Mouse (Mus musculus): ENCODE data around the gene Rfk. TPM values are rescaled to one million over a fixed set of nuclear protein-coding genes. Genes with fewer than 3 reads are reported as not detected.

The Rfk gene
- total and polyA plus RNA-seq, 3 experiments: 14.7 to 51.8 (median 34.2) TPM

DNA sequence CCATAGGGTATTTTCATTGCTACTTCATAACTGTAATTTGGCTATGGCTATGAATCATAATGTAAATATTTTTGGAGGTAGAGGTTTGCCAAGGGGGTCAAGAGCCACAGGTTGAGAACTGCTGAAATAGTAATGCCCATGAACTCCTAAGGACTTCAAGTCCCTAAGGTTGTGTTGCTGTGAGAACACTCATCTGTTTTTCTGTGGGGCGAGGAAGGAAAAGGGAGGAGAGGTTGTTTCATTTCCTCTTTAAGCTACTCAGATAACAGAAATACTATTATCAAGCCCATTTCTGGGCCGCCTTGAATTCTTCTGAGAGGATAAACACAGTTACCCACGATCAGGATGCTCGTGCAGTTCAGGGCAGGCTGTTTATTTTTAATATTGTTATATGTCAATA, 3.0 kb downstream of the Rfk start:
- no peak for TF ChIP-seq PAX5 (IDR thresholded peaks at IDR 0.05; ENCODE audit: low read length)
- no peak for TF ChIP-seq KAT2A (IDR thresholded peaks at IDR 0.05; ENCODE audit: insufficient replicate concordance, low read length)
- TF ChIP-seq SIN3A (IDR thresholded peaks at IDR 0.05; ENCODE audit: low read length): no peak
- no peak for TF ChIP-seq ZKSCAN1 (IDR thresholded peaks at IDR 0.05; ENCODE audit: borderline replicate concordance, low read depth, low read length)
- TF ChIP-seq USF1 (IDR thresholded peaks at IDR 0.05; ENCODE audit: low read depth, low read length): no peak
- no peak for TF ChIP-seq ETS1 (conservative IDR thresholded peaks at IDR 0.05; ENCODE audit: low read depth, low read length)
- TF ChIP-seq USF2 (conservative IDR thresholded peaks at IDR 0.05; ENCODE audit: low read depth, low read length): no peak
- TF ChIP-seq RCOR1 (conservative IDR thresholded peaks at IDR 0.05; ENCODE audit: low read depth, low read length): no peak
- TF ChIP-seq TBP (conservative IDR thresholded peaks at IDR 0.05; ENCODE audit: low read depth, low read length): no peak
- Histone ChIP-seq H3K27me3 (replicated peaks) (no peaks in the 10 kb centered on the region), H3K9me3 (replicated peaks; ENCODE audit: low read length) (no peaks in the 10 kb centered on the region), H3K4me2 (ENCODE audit: insufficient read depth, low read depth, poor library complexity, severe bottlenecking) (no peak overlapping the region), H3K9ac (ENCODE audit: insufficient read depth, low read depth) (no peak overlapping the region), H3K79me2 (replicated peaks; ENCODE audit: control insufficient read depth, extremely low read depth, insufficient read depth, poor library complexity, severe bottlenecking) (no peaks in the 10 kb centered on the region), H3K4me3 (replicated peaks in 1 of 3; ENCODE audit: low read depth in 2 of 3, low read length in 2 of 3, poor library complexity in 1 of 3) (no peak overlapping the region), H3K27ac (ENCODE audit: insufficient read depth, low read depth) (no peak overlapping the region), H3K36me3 (replicated peaks in 1 of 2; ENCODE audit: control insufficient read depth in 1 of 2, insufficient read depth in 1 of 2, low read length in 1 of 2) (peaks cover 28 to 47% of the 10 kb centered on the region in 2 experiments), H3K4me1 (ENCODE audit: control insufficient read depth in 1 of 2, insufficient read depth in 2 of 2) (peaks cover 0 to 27% of the 10 kb centered on the region in 2 experiments; a peak in 1 of 4 replicates)
- no peak for DNase-seq (ENCODE audit: extremely low read depth)
- dilution Hi-C loops (cut with MboI; ENCODE audit: extremely low pct_ligation_motif_present, extremely low pct_unique_long_range_greater_than_20kb, low sequenced_read_pairs) (no loop called here), in situ Hi-C loops (cut with MboI; ENCODE audit: low pct_ligation_motif_present, low pct_unique_long_range_greater_than_20kb, low sequenced_read_pairs) (no loop called here)

DNA sequence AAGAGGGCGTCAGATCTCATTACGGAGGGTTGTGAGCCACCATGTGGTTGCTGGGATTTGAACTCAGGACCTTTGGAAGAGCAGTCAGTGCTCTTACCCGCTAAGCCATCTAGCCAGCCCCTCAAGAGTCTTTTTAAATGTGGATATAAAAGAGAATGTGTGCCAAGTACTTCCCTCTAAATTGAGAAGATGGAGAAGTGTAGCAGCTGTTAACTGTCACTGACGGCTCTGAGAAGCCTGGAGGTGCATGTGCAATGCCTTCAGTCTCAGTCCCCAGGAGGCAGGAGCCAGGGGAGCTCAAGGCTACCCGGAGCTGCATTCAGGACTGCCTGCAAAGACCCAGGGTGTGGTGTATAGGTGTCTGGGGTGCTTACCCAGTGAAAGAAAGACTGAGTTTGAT, 4.1 kb downstream of the Rfk start:
- Histone ChIP-seq H3K9me3 (replicated peaks; ENCODE audit: low read length) (no peaks in the 10 kb centered on the region), H3K4me2 (ENCODE audit: insufficient read depth, low read depth, poor library complexity, severe bottlenecking) (no peak overlapping the region), H3K27me3 (replicated peaks) (no peaks in the 10 kb centered on the region), H3K4me1 (ENCODE audit: control insufficient read depth in 1 of 2, insufficient read depth in 2 of 2) (peaks cover 0 to 27% of the 10 kb centered on the region in 2 experiments; a peak in 1 of 4 replicates), H3K36me3 (replicated peaks in 1 of 2; ENCODE audit: control insufficient read depth in 1 of 2, insufficient read depth in 1 of 2, low read length in 1 of 2) (peaks cover 28 to 47% of the 10 kb centered on the region in 2 experiments), H3K79me2 (replicated peaks; ENCODE audit: control insufficient read depth, extremely low read depth, insufficient read depth, poor library complexity, severe bottlenecking) (no peaks in the 10 kb centered on the region), H3K9ac (ENCODE audit: insufficient read depth, low read depth) (no peak overlapping the region), H3K27ac (ENCODE audit: insufficient read depth, low read depth) (no peak overlapping the region), H3K4me3 (replicated peaks in 1 of 3; ENCODE audit: low read depth in 2 of 3, low read length in 2 of 3, poor library complexity in 1 of 3) (no peak overlapping the region)
- dilution Hi-C loops (cut with MboI; ENCODE audit: extremely low pct_ligation_motif_present, extremely low pct_unique_long_range_greater_than_20kb, low sequenced_read_pairs): no loop called here
- DNase-seq (ENCODE audit: extremely low read depth): no peak
- no peak for TF ChIP-seq E2F4 (IDR thresholded peaks at IDR 0.05; ENCODE audit: insufficient replicate concordance, low read depth, low read length)
- no peak for TF ChIP-seq ZNF384 (IDR thresholded peaks at IDR 0.05; ENCODE audit: low read depth, low read length)
- TF ChIP-seq KAT2A (IDR thresholded peaks at IDR 0.05; ENCODE audit: insufficient replicate concordance, low read length): no peak
- TF ChIP-seq SMC3 (IDR thresholded peaks at IDR 0.05; ENCODE audit: low read depth, low read length): no peak
- no peak for TF ChIP-seq CHD1 (IDR thresholded peaks at IDR 0.05; ENCODE audit: low read depth, low read length)
- TF ChIP-seq CHD2 (IDR thresholded peaks at IDR 0.05; ENCODE audit: low read length): no peak
- no peak for TF ChIP-seq MXI1 (IDR thresholded peaks at IDR 0.05; ENCODE audit: low read depth, low read length)
- no peak for TF ChIP-seq ZMIZ1 (IDR thresholded peaks at IDR 0.05; ENCODE audit: low read depth, low read length)
- no peak for TF ChIP-seq MAX (IDR thresholded peaks at IDR 0.05; ENCODE audit: low read length)
- no peak for TF ChIP-seq JUND (conservative IDR thresholded peaks at IDR 0.05; ENCODE audit: low read depth, low read length)
- TF ChIP-seq MAFK (IDR thresholded peaks at IDR 0.05; ENCODE audit: insufficient replicate concordance, low read length): no peak
- no peak for TF ChIP-seq IRF4 (IDR thresholded peaks at IDR 0.05; ENCODE audit: low read depth, low read length)
- TF ChIP-seq UBTF (IDR thresholded peaks at IDR 0.05; ENCODE audit: low read depth, low read length): no peak
- TF ChIP-seq NRF1 (IDR thresholded peaks at IDR 0.05; ENCODE audit: low read depth, low read length): no peak
- no peak for TF ChIP-seq USF1 (IDR thresholded peaks at IDR 0.05; ENCODE audit: low read depth, low read length)
- no peak for TF ChIP-seq PAX5 (IDR thresholded peaks at IDR 0.05; ENCODE audit: low read length)
- no peak for TF ChIP-seq POLR2AphosphoS2 (IDR thresholded peaks at IDR 0.05; ENCODE audit: low read depth, low read length)
- no peak for TF ChIP-seq MEF2A (IDR thresholded peaks at IDR 0.05; ENCODE audit: borderline replicate concordance, low read depth, low read length)
- in situ Hi-C loops (cut with MboI; ENCODE audit: low pct_ligation_motif_present, low pct_unique_long_range_greater_than_20kb, low sequenced_read_pairs): no loop called here

Data from CH12.LX (cell line).